Mouse (Mus musculus): ENCODE measurements around the gene Snx15. TPM values are rescaled to one million over a fixed set of nuclear protein-coding genes. Genes with fewer than 3 reads are reported as not detected.

The Snx15 gene
- total and polyA plus RNA-seq, 3 experiments: 15.3 to 15.7 (median 15.6) TPM

DNA sequence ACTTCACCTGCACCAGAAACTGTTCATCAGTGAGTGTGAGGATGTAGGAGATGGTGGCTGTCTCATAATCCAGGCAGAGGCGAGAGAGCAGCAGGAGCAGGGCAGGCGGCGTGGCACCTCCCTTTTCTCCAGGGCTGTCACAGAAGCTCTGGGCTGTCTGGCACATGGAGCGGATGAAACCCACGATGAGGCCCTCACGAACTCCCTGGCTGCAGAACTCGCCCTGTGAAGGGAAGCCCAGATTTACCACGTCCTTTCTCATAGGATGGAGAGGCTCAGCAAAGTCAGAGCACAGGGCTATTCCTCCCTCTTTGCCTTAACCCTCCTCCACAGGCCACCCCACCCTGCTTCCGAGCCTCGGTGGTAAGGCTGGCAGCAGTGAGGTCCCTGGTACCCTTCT is 58.3 kb downstream of the Snx15 start:
- no peak overlapping the region for H3K27ac ChIP-seq (ENCODE audit: insufficient read depth, low read depth)
- no peak overlapping the region for H3K4me3 ChIP-seq (replicated peaks in 1 of 3; ENCODE audit: low read depth in 2 of 3, low read length in 2 of 3, poor library complexity in 1 of 3)
- H3K4me1 ChIP-seq (ENCODE audit: control insufficient read depth in 1 of 2, insufficient read depth in 2 of 2): peaks cover 8 to 25% of the 10 kb centered on the region in 2 experiments
- TF ChIP-seq RCOR1 (conservative IDR thresholded peaks at IDR 0.05; ENCODE audit: low read depth, low read length) (no peak), GABPA (IDR thresholded peaks at IDR 0.05; ENCODE audit: insufficient replicate concordance, low read depth, low read length) (no peak), NELFE (IDR thresholded peaks at IDR 0.05; ENCODE audit: low read depth, low read length) (no peak), SIN3A (IDR thresholded peaks at IDR 0.05; ENCODE audit: low read length) (no peak), POLR2A (IDR thresholded peaks at IDR 0.05; ENCODE audit: low read depth, low read length) (no peak), POLR2AphosphoS2 (IDR thresholded peaks at IDR 0.05; ENCODE audit: low read depth, low read length) (no peak), E2F4 (IDR thresholded peaks at IDR 0.05; ENCODE audit: insufficient replicate concordance, low read depth, low read length) (no peak), ZC3H11A (IDR thresholded peaks at IDR 0.05; ENCODE audit: low read depth, low read length) (no peak), JUND (conservative IDR thresholded peaks at IDR 0.05; ENCODE audit: low read depth, low read length) (no peak), TBP (conservative IDR thresholded peaks at IDR 0.05; ENCODE audit: low read depth, low read length) (no peak), BHLHE40 (IDR thresholded peaks at IDR 0.05; ENCODE audit: low read depth, low read length) (no peak), MXI1 (IDR thresholded peaks at IDR 0.05; ENCODE audit: low read depth, low read length) (no peak), ZKSCAN1 (IDR thresholded peaks at IDR 0.05; ENCODE audit: borderline replicate concordance, low read depth, low read length) (no peak), KAT2A (IDR thresholded peaks at IDR 0.05; ENCODE audit: insufficient replicate concordance, low read length) (no peak), MYC (IDR thresholded peaks at IDR 0.05; ENCODE audit: low read depth, low read length) (no peak), EP300 (IDR thresholded peaks at IDR 0.05; ENCODE audit: low read length) (no peak), CTCF (conservative IDR thresholded peaks at IDR 0.05 in 1 of 2, IDR thresholded peaks at IDR 0.05 in 1 of 2; ENCODE audit: low read depth in 2 of 2, low read length in 2 of 2) (no peak), TCF12 (IDR thresholded peaks at IDR 0.05; ENCODE audit: low read depth, low read length) (no peak), HCFC1 (IDR thresholded peaks at IDR 0.05; ENCODE audit: low read depth, low read length) (no peak), ELF1 (IDR thresholded peaks at IDR 0.05; ENCODE audit: low read depth, low read length) (no peak)
- in situ Hi-C loops (cut with MboI; ENCODE audit: low pct_ligation_motif_present, low pct_unique_long_range_greater_than_20kb, low sequenced_read_pairs) (loop anchor here (10.0 kb wide), 1 partner anchor 105 kb away; the partner anchor contains the start of gene Pola2), dilution Hi-C loops (cut with MboI; ENCODE audit: extremely low pct_ligation_motif_present, extremely low pct_unique_long_range_greater_than_20kb, low sequenced_read_pairs) (no loop called here)
- peaks cover 47 to 65% of the 10 kb centered on the region in 2 experiments for H3K36me3 ChIP-seq (replicated peaks in 1 of 2; ENCODE audit: control insufficient read depth in 1 of 2, insufficient read depth in 1 of 2, low read length in 1 of 2)
- no peak overlapping the region for H3K9ac ChIP-seq (ENCODE audit: insufficient read depth, low read depth)
- 0 out of 2 replicates have a peak, but pooled peaks cover 5% of the 10 kb centered on the region for H3K79me2 ChIP-seq (replicated peaks; ENCODE audit: control insufficient read depth, extremely low read depth, insufficient read depth, poor library complexity, severe bottlenecking)
- no peaks in the 10 kb centered on the region for H3K27me3 ChIP-seq (replicated peaks)
- no peak overlapping the region for H3K4me2 ChIP-seq (ENCODE audit: insufficient read depth, low read depth, poor library complexity, severe bottlenecking)
- H3K9me3 ChIP-seq (replicated peaks; ENCODE audit: low read length): no peaks in the 10 kb centered on the region
- DNase-seq (ENCODE audit: extremely low read depth): no peak

Other genes with a start within 250 kb of the Snx15 start
Only the 20 nearest of the 30 such genes appear.
- 34.6 and 40.2 TPM in 2 replicates for gene Capn1, start 112.4 kb downstream of the Snx15 start, total RNA-seq (2012; rRNA removed)
- 19.3 and 20.0 TPM in 2 replicates for gene Capn1, start 112.4 kb downstream of the Snx15 start, total RNA-seq (2014; rRNA removed)
- gene Capn1, start 112.4 kb downstream of the Snx15 start, polyA plus RNA-seq (2012; ENCODE audit: insufficient read length, low read depth): 42.9 and 43.7 TPM in 2 replicates
- gene Syvn1, start 81.7 kb downstream of the Snx15 start, total RNA-seq (2012; rRNA removed): 26.8 and 32.0 TPM in 2 replicates
- gene Syvn1, start 81.7 kb downstream of the Snx15 start, total RNA-seq (2014; rRNA removed): 13.5 and 16.5 TPM in 2 replicates
- 82.5 and 106 TPM in 2 replicates for gene Syvn1, start 81.7 kb downstream of the Snx15 start, polyA plus RNA-seq (2012; ENCODE audit: insufficient read length, low read depth)
- 37.4 and 49.8 TPM in 2 replicates for gene Mrpl49, start 70.5 kb downstream of the Snx15 start, total RNA-seq (2012; rRNA removed)
- 59.0 and 60.9 TPM in 2 replicates for gene Mrpl49, start 70.5 kb downstream of the Snx15 start, total RNA-seq (2014; rRNA removed)
- gene Mrpl49, start 70.5 kb downstream of the Snx15 start, polyA plus RNA-seq (2012; ENCODE audit: insufficient read length, low read depth): 55.6 and 66.6 TPM in 2 replicates
- gene Fau, start 70.5 kb downstream of the Snx15 start, total RNA-seq (2012; rRNA removed): 2,266 and 2,403 TPM in 2 replicates
- 1,142 and 1,239 TPM in 2 replicates for gene Fau, start 70.5 kb downstream of the Snx15 start, total RNA-seq (2014; rRNA removed)
- gene Fau, start 70.5 kb downstream of the Snx15 start, polyA plus RNA-seq (2012; ENCODE audit: insufficient read length, low read depth): 2,522 and 2,776 TPM in 2 replicates
- gene Znhit2, start 67.1 kb downstream of the Snx15 start, total RNA-seq (2012; rRNA removed): 29.2 and 32.7 TPM in 2 replicates
- 20.9 and 22.6 TPM in 2 replicates for gene Znhit2, start 67.1 kb downstream of the Snx15 start, total RNA-seq (2014; rRNA removed)
- gene Znhit2, start 67.1 kb downstream of the Snx15 start, polyA plus RNA-seq (2012; ENCODE audit: insufficient read length, low read depth): 20.1 and 20.5 TPM in 2 replicates
- 8.7 and 10.8 TPM in 2 replicates for gene Tm7sf2, start 59.9 kb downstream of the Snx15 start, total RNA-seq (2012; rRNA removed)
- gene Tm7sf2, start 59.9 kb downstream of the Snx15 start, total RNA-seq (2014; rRNA removed): 8.8 and 11.7 TPM in 2 replicates
- 7.9 and 15.1 TPM in 2 replicates for gene Tm7sf2, start 59.9 kb downstream of the Snx15 start, polyA plus RNA-seq (2012; ENCODE audit: insufficient read length, low read depth)
- gene Vps51, start 51.1 kb downstream of the Snx15 start, total RNA-seq (2012; rRNA removed): 44.7 and 48.2 TPM in 2 replicates
- gene Vps51, start 51.1 kb downstream of the Snx15 start, total RNA-seq (2014; rRNA removed): 37.0 and 37.7 TPM in 2 replicates
- 44.1 and 51.2 TPM in 2 replicates for gene Vps51, start 51.1 kb downstream of the Snx15 start, polyA plus RNA-seq (2012; ENCODE audit: insufficient read length, low read depth)
- not detected in 2 replicates for gene Tmem262, start 48.3 kb downstream of the Snx15 start, total RNA-seq (2012; rRNA removed)
- not detected in 2 replicates for gene Tmem262, start 48.3 kb downstream of the Snx15 start, total RNA-seq (2014; rRNA removed)
- gene Tmem262, start 48.3 kb downstream of the Snx15 start, polyA plus RNA-seq (2012; ENCODE audit: insufficient read length, low read depth): not detected in 2 replicates
- not detected in 2 replicates for gene Gm28374, start 46.0 kb downstream of the Snx15 start, total RNA-seq (2012; rRNA removed)
- gene Gm28374, start 46.0 kb downstream of the Snx15 start, total RNA-seq (2014; rRNA removed): 0.40 and 0.42 TPM in 2 replicates
- gene Gm28374, start 46.0 kb downstream of the Snx15 start, polyA plus RNA-seq (2012; ENCODE audit: insufficient read length, low read depth): 0.57 TPM in 1 of 2 replicates, not detected in the other
- gene Zfpl1, start 43.3 kb downstream of the Snx15 start, total RNA-seq (2012; rRNA removed): 26.8 and 29.4 TPM in 2 replicates
- 23.1 and 26.1 TPM in 2 replicates for gene Zfpl1, start 43.3 kb downstream of the Snx15 start, total RNA-seq (2014; rRNA removed)
- 30.5 and 40.9 TPM in 2 replicates for gene Zfpl1, start 43.3 kb downstream of the Snx15 start, polyA plus RNA-seq (2012; ENCODE audit: insufficient read length, low read depth)
- 51.5 and 59.2 TPM in 2 replicates for gene Cdca5, start 43.3 kb downstream of the Snx15 start, total RNA-seq (2012; rRNA removed)
- 62.7 and 67.8 TPM in 2 replicates for gene Cdca5, start 43.3 kb downstream of the Snx15 start, total RNA-seq (2014; rRNA removed)
- gene Cdca5, start 43.3 kb downstream of the Snx15 start, polyA plus RNA-seq (2012; ENCODE audit: insufficient read length, low read depth): 80.6 and 81.6 TPM in 2 replicates
- gene AC131692.1, start 33.9 kb downstream of the Snx15 start, total RNA-seq (2012; rRNA removed): 0.81 and 0.84 TPM in 2 replicates
- gene AC131692.1, start 33.9 kb downstream of the Snx15 start, total RNA-seq (2014; rRNA removed): 0.42 and 0.74 TPM in 2 replicates
- gene AC131692.1, start 33.9 kb downstream of the Snx15 start, polyA plus RNA-seq (2012; ENCODE audit: insufficient read length, low read depth): 4.6 and 4.7 TPM in 2 replicates
- 0.25 and 0.34 TPM in 2 replicates for gene Naaladl1, start 22.5 kb downstream of the Snx15 start, total RNA-seq (2012; rRNA removed)
- 0.20 and 0.24 TPM in 2 replicates for gene Naaladl1, start 22.5 kb downstream of the Snx15 start, total RNA-seq (2014; rRNA removed)
- 1.1 and 1.9 TPM in 2 replicates for gene Naaladl1, start 22.5 kb downstream of the Snx15 start, polyA plus RNA-seq (2012; ENCODE audit: insufficient read length, low read depth)
- 27.0 and 31.0 TPM in 2 replicates for gene Sac3d1, start 9.7 kb downstream of the Snx15 start, total RNA-seq (2012; rRNA removed)
- gene Sac3d1, start 9.7 kb downstream of the Snx15 start, total RNA-seq (2014; rRNA removed): 24.6 and 31.9 TPM in 2 replicates
- gene Sac3d1, start 9.7 kb downstream of the Snx15 start, polyA plus RNA-seq (2012; ENCODE audit: insufficient read length, low read depth): 26.9 and 29.8 TPM in 2 replicates
- not detected in 2 replicates for gene Batf2, start 12.7 kb upstream of the Snx15 start, total RNA-seq (2012; rRNA removed)
- gene Batf2, start 12.7 kb upstream of the Snx15 start, total RNA-seq (2014; rRNA removed): not detected in 2 replicates
- gene Batf2, start 12.7 kb upstream of the Snx15 start, polyA plus RNA-seq (2012; ENCODE audit: insufficient read length, low read depth): not detected in 2 replicates
- gene Arl2, start 13.2 kb upstream of the Snx15 start, total RNA-seq (2012; rRNA removed): 35.4 and 48.4 TPM in 2 replicates
- 23.9 and 27.9 TPM in 2 replicates for gene Arl2, start 13.2 kb upstream of the Snx15 start, total RNA-seq (2014; rRNA removed)
- gene Arl2, start 13.2 kb upstream of the Snx15 start, polyA plus RNA-seq (2012; ENCODE audit: insufficient read length, low read depth): 28.0 and 36.9 TPM in 2 replicates
- not detected in 2 replicates for gene Majin, start 56.1 kb upstream of the Snx15 start, total RNA-seq (2012; rRNA removed)
- not detected in 2 replicates for gene Majin, start 56.1 kb upstream of the Snx15 start, total RNA-seq (2014; rRNA removed)
- gene Majin, start 56.1 kb upstream of the Snx15 start, polyA plus RNA-seq (2012; ENCODE audit: insufficient read length, low read depth): not detected in 2 replicates
- gene Gpha2, start 98.1 kb upstream of the Snx15 start, total RNA-seq (2012; rRNA removed): not detected in 2 replicates
- not detected in 2 replicates for gene Gpha2, start 98.1 kb upstream of the Snx15 start, total RNA-seq (2014; rRNA removed)
- not detected in 2 replicates for gene Gpha2, start 98.1 kb upstream of the Snx15 start, polyA plus RNA-seq (2012; ENCODE audit: insufficient read length, low read depth)
- 7.8 and 9.8 TPM in 2 replicates for gene Ppp2r5b, start 107.6 kb upstream of the Snx15 start, total RNA-seq (2012; rRNA removed)
- 2.8 and 3.0 TPM in 2 replicates for gene Ppp2r5b, start 107.6 kb upstream of the Snx15 start, total RNA-seq (2014; rRNA removed)
- 3.4 and 4.1 TPM in 2 replicates for gene Ppp2r5b, start 107.6 kb upstream of the Snx15 start, polyA plus RNA-seq (2012; ENCODE audit: insufficient read length, low read depth)
- gene Atg2a, start 113.4 kb upstream of the Snx15 start, total RNA-seq (2012; rRNA removed): 9.5 and 10.0 TPM in 2 replicates
- gene Atg2a, start 113.4 kb upstream of the Snx15 start, total RNA-seq (2014; rRNA removed): 2.3 and 2.8 TPM in 2 replicates
- gene Atg2a, start 113.4 kb upstream of the Snx15 start, polyA plus RNA-seq (2012; ENCODE audit: insufficient read length, low read depth): 9.4 and 13.9 TPM in 2 replicates

Measured in CH12.LX (cell line).